Mouse (Mus musculus): ENCODE data around the gene Amotl2. TPM values are rescaled to one million over a fixed set of nuclear protein-coding genes. Genes with fewer than 3 reads are reported as not detected.

Gene Amotl2
- polyA plus RNA-seq, 1 experiment from 2014 or later = 37.7 TPM

DNA sequence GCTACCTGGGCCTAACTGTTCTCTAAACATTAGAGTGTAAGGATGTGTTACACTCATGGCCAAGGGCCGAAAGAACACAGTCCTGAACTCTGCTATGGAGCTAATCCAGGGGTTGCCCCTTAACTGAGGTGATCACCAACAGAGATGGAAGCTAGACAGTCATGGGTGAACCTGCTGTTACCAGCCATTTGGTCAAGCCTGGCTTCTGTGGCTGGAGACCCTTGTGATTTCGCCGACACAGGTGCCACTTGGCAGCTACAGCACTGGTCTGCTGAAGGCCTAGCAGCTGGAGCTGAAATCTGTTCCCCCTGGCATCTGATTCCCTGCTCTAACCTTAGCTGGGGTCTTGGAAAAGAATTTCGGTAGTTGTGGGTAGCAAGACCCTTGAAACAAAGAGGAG, 6.3 kb downstream of the Amotl2 start:
- peaks cover 62% of the 10 kb centered on the region for H3K4me1 ChIP-seq (ENCODE audit: control insufficient read depth, insufficient read depth, low read length)
- peak overlapping the region; percentile 34; the same call in 1 of the 2 replicates for H3K9ac ChIP-seq (replicated peaks; ENCODE audit: low read depth, low read length)
- WGBS = 85% methylated on average over 4 of the region's 4 CpGs
- H3K27me3 ChIP-seq (ENCODE audit: control insufficient read depth, insufficient read depth, low read length) = no peaks in the 10 kb centered on the region; the same call in 1 of the 2 replicates
- peaks cover 60% of the 10 kb centered on the region for H3K36me3 ChIP-seq (ENCODE audit: control insufficient read depth, insufficient read depth, low read length)
- H3K4me2 ChIP-seq (ENCODE audit: low read depth, low read length) = peak overlapping the region; percentile 74
- H3K9me3 ChIP-seq (ENCODE audit: control insufficient read depth, low read length) = no peaks in the 10 kb centered on the region
- H3K27ac ChIP-seq (ENCODE audit: low read depth, low read length) = peak overlapping the region; percentile 39; the same call in 1 of the 2 replicates
- no peak for ATAC-seq (ENCODE audit: low read depth)
- no peak overlapping the region; the same call in 1 of the 2 replicates for H3K4me3 ChIP-seq (ENCODE audit: low read depth, low read length)

DNA sequence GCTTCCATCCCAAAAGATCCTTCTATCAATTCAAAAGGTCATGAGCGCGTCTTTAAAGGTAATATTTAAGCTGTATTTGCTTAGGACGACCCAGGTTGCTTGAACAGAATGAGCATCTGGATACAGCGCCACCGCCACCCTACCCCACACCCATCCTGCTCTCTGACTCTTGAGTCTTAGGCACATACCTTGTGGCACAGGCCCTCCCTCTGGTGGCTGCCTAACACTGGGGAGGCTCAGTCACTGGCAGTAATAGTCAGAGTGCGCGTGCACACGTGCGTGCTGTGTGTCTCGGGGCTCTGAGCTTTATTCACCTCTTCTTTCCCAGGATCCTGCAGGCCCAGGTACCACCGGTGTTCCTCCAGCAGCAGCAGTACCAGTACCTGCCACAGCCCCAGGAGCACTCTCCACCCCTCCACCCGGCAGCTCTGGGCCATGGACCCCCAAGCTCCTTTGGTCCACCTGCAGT, 6.8 kb downstream of the Amotl2 start:
- H3K27ac ChIP-seq (ENCODE audit: low read depth, low read length) = peak overlapping the region; percentile 39; the same call in 1 of the 2 replicates
- ATAC-seq (ENCODE audit: low read depth) = 0 out of 2 replicates have a peak, but pooled peaks have one; percentile 3
- H3K4me1 ChIP-seq (ENCODE audit: control insufficient read depth, insufficient read depth, low read length) = peaks cover 62% of the 10 kb centered on the region
- 0 out of 2 replicates have a peak overlapping the region, but pooled peaks have one; percentile 34 for H3K9ac ChIP-seq (replicated peaks; ENCODE audit: low read depth, low read length)
- H3K4me3 ChIP-seq (ENCODE audit: low read depth, low read length) = no peak overlapping the region
- no peaks in the 10 kb centered on the region; the same call in 1 of the 2 replicates for H3K27me3 ChIP-seq (ENCODE audit: control insufficient read depth, insufficient read depth, low read length)
- H3K9me3 ChIP-seq (ENCODE audit: control insufficient read depth, low read length) = no peaks in the 10 kb centered on the region
- 74% methylated on average over 12 of the region's 12 CpGs for WGBS
- peaks cover 65% of the 10 kb centered on the region for H3K36me3 ChIP-seq (ENCODE audit: control insufficient read depth, insufficient read depth, low read length)
- H3K4me2 ChIP-seq (ENCODE audit: low read depth, low read length) = peak overlapping the region; percentile 74; the same call in 1 of the 2 replicates

DNA sequence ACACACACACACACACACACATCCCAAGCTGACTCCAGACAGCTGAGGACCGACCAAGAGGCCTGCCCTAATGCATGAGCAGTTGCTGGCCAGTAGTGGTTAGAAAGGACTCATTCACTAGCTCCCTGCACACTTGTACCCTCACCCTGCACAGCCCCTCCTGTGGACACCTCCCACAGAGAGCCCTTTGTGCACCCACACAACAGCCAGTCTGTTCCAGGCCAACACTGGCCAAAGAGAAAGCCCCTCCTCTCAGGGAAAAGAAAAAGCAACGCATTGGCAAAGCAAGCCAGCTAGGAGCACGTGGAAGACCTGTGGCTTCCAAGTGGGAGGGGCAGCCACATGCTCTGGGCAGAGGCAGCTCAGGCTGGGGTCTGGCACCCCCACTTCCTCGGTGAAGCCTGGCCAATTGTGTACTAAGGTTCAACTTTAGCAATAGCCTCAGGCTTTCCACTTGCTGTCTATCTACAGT, 7.6 kb downstream of the Amotl2 start:
- H3K4me2 ChIP-seq (ENCODE audit: low read depth, low read length) = no peak overlapping the region
- 7% methylated on average over 4 of the region's 4 CpGs for WGBS

DNA sequence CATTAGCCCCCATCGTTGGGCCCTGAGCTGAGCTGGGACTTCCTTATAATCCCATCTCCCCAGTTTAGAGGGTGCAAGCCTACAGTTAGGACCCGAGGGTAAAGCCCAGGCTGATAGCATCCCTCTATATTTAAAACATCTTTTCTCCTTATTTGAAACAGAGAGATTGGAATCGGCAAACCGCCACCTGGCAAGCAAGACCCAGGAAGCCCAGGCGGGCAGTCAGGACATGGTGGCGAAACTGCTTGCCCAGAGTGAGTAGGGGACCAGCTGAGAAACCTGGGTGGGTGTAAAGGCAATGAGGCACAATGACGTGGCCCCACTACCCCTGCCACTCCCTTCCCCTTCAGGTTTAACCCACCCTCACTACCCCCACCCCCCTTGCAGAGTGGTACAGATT, 8.5 kb downstream of the Amotl2 start:
- no peak for ATAC-seq (ENCODE audit: low read depth)
- Histone ChIP-seq H3K9ac (replicated peaks; ENCODE audit: low read depth, low read length) (no peak overlapping the region), H3K36me3 (ENCODE audit: control insufficient read depth, insufficient read depth, low read length) (peaks cover 81% of the 10 kb centered on the region), H3K4me3 (ENCODE audit: low read depth, low read length) (no peak overlapping the region), H3K9me3 (ENCODE audit: control insufficient read depth, low read length) (no peaks in the 10 kb centered on the region), H3K27ac (ENCODE audit: low read depth, low read length) (0 out of 2 replicates have a peak overlapping the region, but pooled peaks have one; percentile 34), H3K4me1 (ENCODE audit: control insufficient read depth, insufficient read depth, low read length) (peaks cover 60% of the 10 kb centered on the region), H3K4me2 (ENCODE audit: low read depth, low read length) (no peak overlapping the region), H3K27me3 (ENCODE audit: control insufficient read depth, insufficient read depth, low read length) (no peaks in the 10 kb centered on the region)
- WGBS = 80% methylated on average over 7 of the region's 7 CpGs

More for the DNA sequence above, 7.6 kb downstream of the Amotl2 start:
- Histone ChIP-seq H3K27ac (ENCODE audit: low read depth, low read length) (no peak overlapping the region; the same call in 1 of the 2 replicates), H3K27me3 (ENCODE audit: control insufficient read depth, insufficient read depth, low read length) (no peaks in the 10 kb centered on the region), H3K4me1 (ENCODE audit: control insufficient read depth, insufficient read depth, low read length) (peaks cover 62% of the 10 kb centered on the region), H3K4me3 (ENCODE audit: low read depth, low read length) (no peak overlapping the region), H3K36me3 (ENCODE audit: control insufficient read depth, insufficient read depth, low read length) (peaks cover 73% of the 10 kb centered on the region), H3K9ac (replicated peaks; ENCODE audit: low read depth, low read length) (no peak overlapping the region), H3K9me3 (ENCODE audit: control insufficient read depth, low read length) (no peaks in the 10 kb centered on the region)
- ATAC-seq (ENCODE audit: low read depth) = peak; percentile 82

DNA sequence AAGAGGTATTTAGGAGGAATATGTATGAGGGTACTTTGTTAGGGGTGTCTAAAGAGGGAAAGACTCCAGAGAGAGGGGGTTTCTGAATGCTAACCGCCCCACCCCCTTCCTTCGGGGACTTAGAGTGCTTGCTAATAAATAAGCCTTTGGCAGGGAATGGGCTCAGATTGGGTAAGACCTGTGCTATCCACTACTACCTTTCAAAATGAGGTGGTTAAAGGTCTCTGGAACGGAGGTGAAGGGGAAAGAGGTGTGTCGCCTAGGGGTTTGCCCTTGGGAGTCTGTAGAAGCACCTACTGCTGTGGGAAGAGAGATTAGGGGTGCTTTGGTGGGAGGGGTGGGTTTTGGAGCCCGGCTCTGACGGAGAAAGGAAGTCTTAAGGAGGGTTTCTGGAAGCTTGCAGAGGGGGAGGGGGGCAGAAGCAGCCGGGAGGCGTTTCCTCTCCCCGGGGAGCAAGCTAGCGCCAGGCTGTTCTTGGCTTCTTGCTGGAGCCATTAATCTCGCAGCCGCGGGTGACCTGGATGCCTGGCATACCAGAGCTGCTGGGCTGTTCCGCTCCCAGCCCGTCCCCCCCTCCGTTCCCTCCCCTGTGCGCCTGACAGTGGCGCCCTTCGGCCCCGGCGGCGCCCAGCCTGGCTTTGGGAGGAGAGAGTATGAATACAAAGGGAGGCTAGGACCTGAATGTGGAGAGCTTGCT, 9.6 kb downstream of the Amotl2 start:
- H3K27me3 ChIP-seq (ENCODE audit: control insufficient read depth, insufficient read depth, low read length) = no peaks in the 10 kb centered on the region
- peak; percentile 77 for ATAC-seq (ENCODE audit: low read depth)
- H3K9me3 ChIP-seq (ENCODE audit: control insufficient read depth, low read length) = no peaks in the 10 kb centered on the region
- H3K27ac ChIP-seq (ENCODE audit: low read depth, low read length) = peak overlapping the region; percentile 62
- H3K36me3 ChIP-seq (ENCODE audit: control insufficient read depth, insufficient read depth, low read length) = peaks cover 80% of the 10 kb centered on the region
- under 1% methylated on average over 18 of the region's 22 CpGs for WGBS
- H3K4me1 ChIP-seq (ENCODE audit: control insufficient read depth, insufficient read depth, low read length) = peaks cover 49% of the 10 kb centered on the region
- H3K9ac ChIP-seq (replicated peaks; ENCODE audit: low read depth, low read length) = peak overlapping the region; percentile 44
- H3K4me2 ChIP-seq (ENCODE audit: low read depth, low read length) = peak overlapping the region; percentile 22; the same call in 1 of the 2 replicates
- no peak overlapping the region for H3K4me3 ChIP-seq (ENCODE audit: low read depth, low read length)

DNA sequence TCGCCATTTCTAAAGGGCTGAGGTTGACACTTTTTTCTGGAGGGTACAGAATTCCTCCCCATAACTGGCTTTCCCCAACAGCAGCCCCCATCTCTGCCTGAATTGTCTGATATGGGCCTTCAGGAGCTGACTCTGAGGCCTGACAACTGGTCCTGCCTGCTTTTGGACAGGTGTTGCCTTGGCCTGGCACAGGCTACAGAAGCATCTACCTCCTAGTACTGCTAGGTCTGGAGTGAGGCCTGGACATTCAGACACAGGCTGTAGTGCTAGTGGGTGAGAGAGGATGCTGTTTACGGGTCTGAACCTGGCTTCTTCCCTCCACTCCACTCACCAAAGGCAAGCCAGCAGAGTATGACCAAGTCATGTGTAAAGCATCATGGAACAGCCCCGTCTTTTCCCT, 10.3 kb downstream of the Amotl2 start:
- H3K27me3 ChIP-seq (ENCODE audit: control insufficient read depth, insufficient read depth, low read length) = no peaks in the 10 kb centered on the region
- no peak overlapping the region for H3K4me3 ChIP-seq (ENCODE audit: low read depth, low read length)
- H3K4me1 ChIP-seq (ENCODE audit: control insufficient read depth, insufficient read depth, low read length) = peaks cover 42% of the 10 kb centered on the region
- peak overlapping the region; percentile 22; the same call in 1 of the 2 replicates for H3K4me2 ChIP-seq (ENCODE audit: low read depth, low read length)
- peak overlapping the region; percentile 62 for H3K27ac ChIP-seq (ENCODE audit: low read depth, low read length)
- no peak overlapping the region for H3K9ac ChIP-seq (replicated peaks; ENCODE audit: low read depth, low read length)
- H3K9me3 ChIP-seq (ENCODE audit: control insufficient read depth, low read length) = no peaks in the 10 kb centered on the region
- WGBS = 60% methylated on average over 3 of the region's 3 CpGs
- peaks cover 85% of the 10 kb centered on the region for H3K36me3 ChIP-seq (ENCODE audit: control insufficient read depth, insufficient read depth, low read length)
- no peak for ATAC-seq (ENCODE audit: low read depth)

DNA sequence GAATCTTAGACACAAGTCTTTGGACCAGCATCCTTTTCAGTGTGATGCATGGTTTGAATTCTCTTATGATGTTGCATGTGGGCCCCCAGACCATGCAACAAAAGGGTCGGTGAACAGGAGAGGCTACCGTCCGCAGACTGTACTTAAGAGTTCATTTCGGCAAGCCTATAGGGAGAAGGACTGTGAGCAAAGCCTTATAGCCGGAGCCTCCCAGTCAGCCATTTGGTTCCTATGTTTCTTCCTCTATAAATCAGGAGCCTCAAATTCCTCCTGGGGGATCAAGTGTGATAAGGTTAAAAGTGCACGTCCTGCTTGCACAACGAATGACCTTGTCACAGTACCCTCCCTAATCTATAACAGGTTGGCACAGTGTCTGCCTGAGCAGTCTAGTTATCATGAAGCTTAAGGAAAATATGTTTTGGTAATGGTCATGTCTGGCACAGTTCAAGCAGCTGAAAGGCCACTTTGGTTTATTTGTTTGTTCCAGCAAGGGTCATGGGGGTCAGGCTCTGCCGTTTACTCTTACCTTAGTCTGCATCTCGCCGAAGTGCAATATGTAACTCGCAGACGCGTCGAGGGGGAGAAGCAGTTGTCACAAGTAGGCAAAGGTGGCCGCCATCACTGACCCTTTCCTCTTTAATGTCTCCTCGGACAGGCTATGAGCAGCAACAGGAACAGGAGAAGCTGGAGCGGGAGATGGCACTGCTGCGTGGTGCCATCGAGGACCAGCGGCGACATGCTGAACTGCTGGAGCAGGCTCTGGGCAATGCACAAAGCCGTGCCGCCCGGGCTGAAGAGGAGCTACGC, 11.4 kb downstream of the Amotl2 start:
- no peak overlapping the region for H3K4me3 ChIP-seq (ENCODE audit: low read depth, low read length)
- no peak overlapping the region for H3K27ac ChIP-seq (ENCODE audit: low read depth, low read length)
- H3K9ac ChIP-seq (replicated peaks; ENCODE audit: low read depth, low read length) = no peak overlapping the region
- H3K4me2 ChIP-seq (ENCODE audit: low read depth, low read length) = no peak overlapping the region
- 90% methylated on average over 25 of the region's 25 CpGs for WGBS
- no peaks in the 10 kb centered on the region for H3K27me3 ChIP-seq (ENCODE audit: control insufficient read depth, insufficient read depth, low read length)
- H3K4me1 ChIP-seq (ENCODE audit: control insufficient read depth, insufficient read depth, low read length) = peaks cover 31% of the 10 kb centered on the region
- no peak for ATAC-seq (ENCODE audit: low read depth)
- H3K36me3 ChIP-seq (ENCODE audit: control insufficient read depth, insufficient read depth, low read length) = peaks cover 87% of the 10 kb centered on the region
- no peaks in the 10 kb centered on the region for H3K9me3 ChIP-seq (ENCODE audit: control insufficient read depth, low read length)

DNA sequence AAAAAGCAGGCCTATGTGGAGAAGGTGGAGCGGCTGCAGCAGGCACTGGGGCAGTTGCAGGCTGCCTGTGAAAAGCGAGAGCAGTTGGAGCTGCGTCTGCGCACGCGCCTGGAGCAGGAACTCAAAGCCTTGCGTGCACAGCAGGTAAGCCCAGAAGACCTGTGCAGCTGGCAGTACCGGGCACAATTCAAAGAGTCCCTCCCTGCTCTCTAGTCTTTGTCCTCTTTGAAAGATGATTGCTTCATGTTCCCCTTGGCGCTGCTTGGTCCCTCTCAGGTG, 11.9 kb downstream of the Amotl2 start:
- H3K36me3 ChIP-seq (ENCODE audit: control insufficient read depth, insufficient read depth, low read length) = peaks cover 86% of the 10 kb centered on the region
- H3K9ac ChIP-seq (replicated peaks; ENCODE audit: low read depth, low read length) = no peak overlapping the region
- no peaks in the 10 kb centered on the region for H3K9me3 ChIP-seq (ENCODE audit: control insufficient read depth, low read length)
- peaks cover 26% of the 10 kb centered on the region for H3K4me1 ChIP-seq (ENCODE audit: control insufficient read depth, insufficient read depth, low read length)
- no peak for ATAC-seq (ENCODE audit: low read depth)
- WGBS = 95% methylated on average over 9 of the region's 9 CpGs
- no peak overlapping the region for H3K27ac ChIP-seq (ENCODE audit: low read depth, low read length)
- no peak overlapping the region for H3K4me3 ChIP-seq (ENCODE audit: low read depth, low read length)
- H3K27me3 ChIP-seq (ENCODE audit: control insufficient read depth, insufficient read depth, low read length) = no peaks in the 10 kb centered on the region
- H3K4me2 ChIP-seq (ENCODE audit: low read depth, low read length) = no peak overlapping the region
